Mouse (Mus musculus) cerebellum, adult 2 months (tissue): ENCODE measurements at regions not wholly inside any gene's neighbourhood (a gene's known extent, or its start where the extent isn't known, plus 50 kb on each side); places are given as distances from the start of the nearest gene placed in this dataset.

Experiments used
- CTCF ChIP-seq: fragments of 200-500 bp; IDR thresholded peaks from 2 replicates; pipeline ENCODE4 v1.5.1; 2011; ENCODE audit warnings: low read depth, mild to moderate bottlenecking, control low read depth, low read length, moderate library complexity, borderline replicate concordance; ENCODE audit not compliant: insufficient read depth
- POLR2A ChIP-seq: fragments of 200-500 bp; IDR thresholded peaks from 2 replicates; pipeline ENCODE4 v1.6.1; 2011; ENCODE audit warnings: low read length, control low read depth, borderline replicate concordance; ENCODE audit not compliant: insufficient read depth

DNA sequence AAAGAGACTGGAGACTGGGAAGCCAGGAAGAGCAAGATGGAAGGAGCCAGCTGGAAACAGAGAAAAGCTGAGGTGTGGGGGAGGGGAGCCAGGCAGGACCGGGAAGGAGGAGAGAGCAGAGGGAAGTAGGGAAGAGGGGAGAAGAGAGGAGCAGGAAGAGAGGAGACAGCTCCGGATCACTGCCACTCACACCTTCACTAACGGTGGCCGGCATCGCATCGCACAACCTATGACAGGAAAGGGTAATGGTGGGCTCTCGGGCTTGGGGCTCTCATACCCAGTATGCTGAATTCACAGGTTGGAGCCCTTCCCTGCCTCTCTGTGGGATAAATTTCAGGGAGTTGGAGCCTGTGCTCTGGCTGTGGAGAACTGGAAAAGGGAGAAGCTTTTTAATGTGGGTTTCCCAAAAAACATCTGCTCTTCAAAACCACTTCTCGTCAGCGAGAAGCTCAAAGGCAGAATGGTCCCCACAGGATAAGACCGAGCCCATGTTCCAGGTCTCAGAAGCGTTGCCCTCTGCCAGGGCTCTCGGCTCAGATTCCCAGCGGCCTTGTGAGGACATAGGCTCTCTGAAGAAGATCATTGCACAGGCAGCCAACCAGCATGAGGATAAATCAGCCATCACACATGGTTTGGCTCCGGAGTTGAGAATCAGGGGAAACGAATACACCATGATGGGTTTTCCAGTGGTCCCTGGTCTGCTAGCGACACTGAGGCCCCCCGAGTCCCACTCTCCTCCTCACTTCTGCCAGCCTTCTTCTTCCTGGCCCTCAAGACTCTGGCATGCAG is 53.8 kb upstream of the Coro2b start:
- TF ChIP-seq CTCF, result no peak
- no peak for TF ChIP-seq POLR2A
